In genomic region chr13:48227136-48227535, GRCm38 (mm10) we compare ENCODE assay signal across 9 mouse cellular contexts. TPM values are rescaled to one million over a fixed set of nuclear protein-coding genes. Genes with fewer than 3 reads are reported as not detected.
DNase-seq lines count a peak whose midpoint lies in the region; ATAC-seq lines count a peak whose summit lies in the region.
"Had no signal": no experiment of that assay in that cellular context is flagged by ENCODE, and none has a peak within 500 bp of the region (broad histone marks: within the 10 kb centered on the region; RNA-seq: fewer than 3 reads in every experiment).

No protein-coding gene starts in this region.

- no peaks in the 10 kb centered on the region for H3K36me3 ChIP-seq in heart, embryonic 10.5 days
- no peaks in the 10 kb centered on the region for H3K36me3 ChIP-seq in forebrain, embryonic 10.5 days (replicated peaks)
- H3K36me3 ChIP-seq in hindbrain, embryonic 15.5 days: no peaks in the 10 kb centered on the region
- no peaks in the 10 kb centered on the region for H3K36me3 ChIP-seq in liver, embryonic 13.5 days
- H3K36me3 ChIP-seq: G1E had no signal

- DNase-seq in heart, embryonic 10.5 days (ENCODE audit: low spot score): no peak
- DNase-seq in heart, adult 9 months (ENCODE audit: low spot score in 2 of 2): no peak
- peak; percentile 35 for DNase-seq in ZHBTc4 (ENCODE audit: low read depth, low spot score)
- peak; percentile 27 for DNase-seq in forebrain, embryonic 10.5 days (ENCODE audit: extremely low spot score, low spot score)
- no peak for DNase-seq in liver, embryonic 13.5 days
- peak; percentile 8 for DNase-seq in right cerebral cortex, postnatal 25 days
- DNase-seq in thymus, adult 18-20 months: no peak

- peak overlapping the region; percentile 48 for H3K4me2 ChIP-seq in hindbrain, embryonic 15.5 days
- H3K4me2 ChIP-seq in liver, embryonic 13.5 days: peak overlapping the region; percentile 14; the same call in 1 of the 2 replicates

- peak overlapping the region; percentile 95 for H3K27ac ChIP-seq in heart, embryonic 10.5 days
- H3K27ac ChIP-seq in forebrain, embryonic 10.5 days: peak overlapping the region; percentile 96
- H3K27ac ChIP-seq in hindbrain, embryonic 15.5 days (replicated peaks): peak overlapping the region; percentile 61
- H3K27ac ChIP-seq in liver, embryonic 13.5 days: no peak overlapping the region

- peaks cover 19% of the 10 kb centered on the region for H3K4me1 ChIP-seq in heart, embryonic 10.5 days
- peaks cover 50% of the 10 kb centered on the region for H3K4me1 ChIP-seq in forebrain, embryonic 10.5 days
- peaks cover 21% of the 10 kb centered on the region for H3K4me1 ChIP-seq in hindbrain, embryonic 15.5 days (replicated peaks)
- no peaks in the 10 kb centered on the region for H3K4me1 ChIP-seq in liver, embryonic 13.5 days (replicated peaks)

- peak overlapping the region; percentile 29; the same call in 1 of the 2 replicates for H3K9ac ChIP-seq in hindbrain, embryonic 15.5 days
- H3K9ac ChIP-seq in liver, embryonic 13.5 days: no peak overlapping the region

- ATAC-seq in hindbrain, embryonic 15.5 days (ENCODE audit: low FRiP score, low read depth): no peak
- ATAC-seq in liver, embryonic 13.5 days (ENCODE audit: low read depth): no peak

- no peaks in the 10 kb centered on the region for H3K9me3 ChIP-seq in heart, embryonic 10.5 days
- H3K9me3 ChIP-seq in forebrain, embryonic 10.5 days: no peaks in the 10 kb centered on the region
- H3K9me3 ChIP-seq in hindbrain, embryonic 15.5 days: no peaks in the 10 kb centered on the region
- H3K9me3 ChIP-seq in liver, embryonic 13.5 days (replicated peaks): no peaks in the 10 kb centered on the region

- peak overlapping the region; percentile 55 for H3K4me3 ChIP-seq in heart, embryonic 10.5 days
- H3K4me3 ChIP-seq in forebrain, embryonic 10.5 days: peak overlapping the region; percentile 55
- peak overlapping the region; percentile 23 for H3K4me3 ChIP-seq in hindbrain, embryonic 15.5 days
- H3K4me3 ChIP-seq in liver, embryonic 13.5 days (replicated peaks): no peak overlapping the region

- H3K27me3 ChIP-seq in heart, embryonic 10.5 days (ENCODE audit: insufficient read depth, poor library complexity, severe bottlenecking): no peaks in the 10 kb centered on the region
- H3K27me3 ChIP-seq in forebrain, embryonic 10.5 days (ENCODE audit: poor library complexity, severe bottlenecking): no peaks in the 10 kb centered on the region
- H3K27me3 ChIP-seq in hindbrain, embryonic 15.5 days: no peaks in the 10 kb centered on the region
- H3K27me3 ChIP-seq in liver, embryonic 13.5 days: peaks cover 21% of the 10 kb centered on the region

- WGBS in heart, embryonic 10.5 days: 31% methylated on average over 8 of the region's 8 CpGs
- 34% methylated on average over 8 of the region's 8 CpGs for WGBS in forebrain, embryonic 10.5 days
- 24% methylated on average over 8 of the region's 8 CpGs for WGBS in hindbrain, embryonic 15.5 days
- 30% methylated on average over 8 of the region's 8 CpGs for WGBS in liver, embryonic 13.5 days (ENCODE audit: insufficient replicate concordance)

RNA-seq across cellular contexts. Expression of gene Id4, which starts 33.9 kb away (rescaled TPM):
- polyA plus RNA-seq in heart, embryonic 10.5 days (2016; fragmentation: Nextera tagmentation; extraction: Ambion mirVana): 2.7 and 6.6 TPM in 2 replicates
- polyA plus RNA-seq in forebrain, embryonic 10.5 days (2016; fragmentation: Nextera tagmentation; extraction: Ambion mirVana): 80.5 and 101 TPM in 2 replicates
- polyA plus RNA-seq in hindbrain, embryonic 15.5 days (2015; fragmentation: Nextera tagmentation; extraction: Ambion mirVana): 96.6 and 119 TPM in 2 replicates
- 0.33 and 0.36 TPM in 2 replicates for polyA plus RNA-seq in liver, embryonic 13.5 days (2015; fragmentation: Nextera tagmentation; extraction: Ambion mirVana)
- polyA plus RNA-seq: G1E had no signal

Comparison
In these comparisons a context has a peak if more than half of its experiments do, and no peak if none do; other contexts are left out.
1. DNase-seq: peak in ZHBTc4 (single experiment), forebrain, embryonic 10.5 days (single experiment) and right cerebral cortex, postnatal 25 days (single experiment); none in heart, embryonic 10.5 days (single experiment), heart, adult 9 months (0 of 2), liver, embryonic 13.5 days (single experiment) and thymus, adult 18-20 months (0 of 2).
2. RNA of gene Id4, which starts 33.9 kb away (polyA plus RNA-seq): 96.6 to 119 TPM in hindbrain, embryonic 15.5 days and 80.5 to 101 TPM in forebrain, embryonic 10.5 days; 2.7 to 6.6 TPM in heart, embryonic 10.5 days and 0.33 to 0.36 TPM in liver, embryonic 13.5 days; every median in the first group is over 10 times any median in the second.